Mouse (Mus musculus) hematopoietic stem cell, adult 5-6 weeks (primary cell): Measurements from ENCODE around the gene Snapc2. TPM values are rescaled to one million over a fixed set of nuclear protein-coding genes. Genes with fewer than 3 reads are reported as not detected.
"Not testable (repeated sequence)": the region's sequence is repeated elsewhere in the genome, so short reads cannot be mapped to it uniquely, and the experiment has no call there.

Source experiments
- ATAC-seq, 2 experiments: fragments of 125-278 bp in 1 of 2; replicated peaks in 1 of 2; 2 replicates each; pipeline ENCODE4 v1.8.0; 2016 to 2017; ENCODE audit warnings: inconsistent platforms in 2 of 2, mild to moderate bottlenecking in 2 of 2, moderate number of reproducible peaks in 2 of 2, low read depth in 1 of 2, moderate TSS enrichment in 1 of 2; ENCODE audit not compliant: low FRiP score in 2 of 2, poor library complexity in 2 of 2, severe bottlenecking in 2 of 2, insufficient read depth in 1 of 2, low TSS enrichment in 1 of 2
- total RNA-seq: library from RNA; stranded (forward); fragments of 172-1452, 232-1000 nt; gene quantifications from 2 replicates; pipeline ENCODE4 v1.2.3, GENCODE M21; 2017

The Snapc2 gene
- total RNA-seq, 1 experiment from 2014 or later = 12.8 TPM

GRCm38 (mm10) chr8:4227919-4228318 lies 25.0 kb upstream of the Snapc2 start:
- no peak for ATAC-seq

GRCm38 (mm10) chr8:4229784-4230183 lies 23.1 kb upstream of the Snapc2 start:
- ATAC-seq = no peak

- ATAC-seq = no peak
Observed at GRCm38 (mm10) chr8:4230612-4231351, 22.1 kb upstream of the Snapc2 start.

- peak in 1 of 2 experiments; percentile 0; a peak in 1 of 4 replicates for ATAC-seq
Observed at GRCm38 (mm10) chr8:4237814-4238433, 15.0 kb upstream of the Snapc2 start.

GRCm38 (mm10) chr8:4238434-4239192 lies 14.3 kb upstream of the Snapc2 start, which contains the start of the genes Map2k7 and Gm49320:
Gene Map2k7, plus strand, starts transcription at chr8:4238740.
Gene Gm49320, plus strand, starts transcription at chr8:4238865.
- peak; percentile 92 to 94 for ATAC-seq

GRCm38 (mm10) chr8:4239193-4239890 lies 13.5 kb upstream of the Snapc2 start:
- ATAC-seq = peak in 1 of 2 experiments; percentile 8; a peak in 1 of 4 replicates

GRCm38 (mm10) chr8:4245061-4245460 lies 7.8 kb upstream of the Snapc2 start:
- no peak for ATAC-seq

GRCm38 (mm10) chr8:4245737-4246136 lies 7.1 kb upstream of the Snapc2 start:
- no peak for ATAC-seq

GRCm38 (mm10) chr8:4247241-4247640 lies 5.6 kb upstream of the Snapc2 start:
- no peak for ATAC-seq

GRCm38 (mm10) chr8:4247951-4248540 lies 4.8 kb upstream of the Snapc2 start, which contains the start of gene Tgfbr3l:
Gene Tgfbr3l, plus strand, starts transcription at chr8:4248214.
- no peak for ATAC-seq

GRCm38 (mm10) chr8:4249213-4249612 lies 3.7 kb upstream of the Snapc2 start:
- no peak for ATAC-seq

GRCm38 (mm10) chr8:4250306-4250970 lies 2.4 kb upstream of the Snapc2 start:
- ATAC-seq = peak; percentile 68 to 80

- ATAC-seq = no peak
Observed at GRCm38 (mm10) chr8:4252116-4252760, 642 bp upstream of the Snapc2 start.

GRCm38 (mm10) chr8:4254001-4254400 lies 1.1 kb downstream of the Snapc2 start:
- no peak for ATAC-seq

GRCm38 (mm10) chr8:4255471-4255870 lies 2.6 kb downstream of the Snapc2 start:
- not testable (repeated sequence) for ATAC-seq

- no peak for ATAC-seq
Observed at GRCm38 (mm10) chr8:4256911-4257310, 4.0 kb downstream of the Snapc2 start.
